Comparison of ENCODE assay signal across 8 mouse cellular contexts in genomic region chr5:35673086-35673485, GRCm38 (mm10). TPM values are rescaled to one million over a fixed set of nuclear protein-coding genes. Genes with fewer than 3 reads are reported as not detected.
A peak's percentile ranks its signal among the peaks of the same experiment; 100 is the strongest.
DNase-seq lines count a peak whose midpoint lies in the region; ATAC-seq and TF ChIP-seq lines count a peak whose summit lies in the region.

No protein-coding gene starts in this region.

- no peak for ATAC-seq in midbrain, embryonic 12.5 days (ENCODE audit: low FRiP score, low read depth)
- ATAC-seq in midbrain, embryonic 11.5 days (ENCODE audit: low FRiP score) = no peak
- ATAC-seq in embryonic facial prominence, embryonic 11.5 days (replicated peaks; ENCODE audit: insufficient number of reproducible peaks, low FRiP score, low TSS enrichment, low read depth) = no peak
- ATAC-seq in lung, postnatal 0 days = peak; percentile 83
- ATAC-seq in stomach, embryonic 15.5 days (ENCODE audit: insufficient read depth, low FRiP score, low read depth) = peak; percentile 65
- no peak; the same call in 1 of the 2 replicates for ATAC-seq in neural tube, embryonic 15.5 days (ENCODE audit: low FRiP score)

- peaks cover 13% of the 10 kb centered on the region for H3K27me3 ChIP-seq in midbrain, embryonic 12.5 days
- H3K27me3 ChIP-seq in midbrain, embryonic 11.5 days (ENCODE audit: control insufficient read depth, insufficient read depth, low read length) = peaks cover 5% of the 10 kb centered on the region
- H3K27me3 ChIP-seq in embryonic facial prominence, embryonic 11.5 days (ENCODE audit: control insufficient read depth, insufficient read depth, low read length) = peaks cover 4% of the 10 kb centered on the region
- H3K27me3 ChIP-seq in lung, postnatal 0 days (replicated peaks; ENCODE audit: insufficient read depth, low read length) = 0 out of 2 replicates have a peak, but pooled peaks cover 4% of the 10 kb centered on the region
- H3K27me3 ChIP-seq in stomach, embryonic 15.5 days (replicated peaks) = peaks cover 10% of the 10 kb centered on the region; the same call in 1 of the 2 replicates
- peaks cover 13% of the 10 kb centered on the region for H3K27me3 ChIP-seq in neural tube, embryonic 15.5 days (replicated peaks)

- H3K36me3 ChIP-seq in midbrain, embryonic 12.5 days = no peaks in the 10 kb centered on the region
- H3K36me3 ChIP-seq in midbrain, embryonic 11.5 days (ENCODE audit: control insufficient read depth, insufficient read depth, low read length) = no peaks in the 10 kb centered on the region
- H3K36me3 ChIP-seq in embryonic facial prominence, embryonic 11.5 days (replicated peaks; ENCODE audit: control insufficient read depth, insufficient read depth, low read depth, low read length) = no peaks in the 10 kb centered on the region
- H3K36me3 ChIP-seq in lung, postnatal 0 days (ENCODE audit: insufficient read depth, low read length) = no peaks in the 10 kb centered on the region
- H3K36me3 ChIP-seq in stomach, embryonic 15.5 days = no peaks in the 10 kb centered on the region
- no peaks in the 10 kb centered on the region for H3K36me3 ChIP-seq in neural tube, embryonic 15.5 days

- 0 out of 2 replicates have a peak overlapping the region, but pooled peaks have one; percentile 0 for H3K27ac ChIP-seq in midbrain, embryonic 12.5 days (replicated peaks)
- H3K27ac ChIP-seq in midbrain, embryonic 11.5 days (ENCODE audit: low read depth, low read length) = no peak overlapping the region
- peak overlapping the region; percentile 47; the same call in 1 of the 2 replicates for H3K27ac ChIP-seq in embryonic facial prominence, embryonic 11.5 days (replicated peaks; ENCODE audit: low read depth, low read length)
- peak overlapping the region; percentile 79 for H3K27ac ChIP-seq in lung, postnatal 0 days (ENCODE audit: low read length)
- peak overlapping the region; percentile 79 for H3K27ac ChIP-seq in stomach, embryonic 15.5 days
- H3K27ac ChIP-seq in neural tube, embryonic 15.5 days (replicated peaks) = no peak overlapping the region; the same call in 1 of the 2 replicates

- 73% methylated on average over 7 of the region's 7 CpGs for WGBS in midbrain, embryonic 12.5 days
- WGBS in midbrain, embryonic 11.5 days = 74% methylated on average over 7 of the region's 7 CpGs
- 53% methylated on average over 7 of the region's 7 CpGs for WGBS in embryonic facial prominence, embryonic 11.5 days
- 26% methylated on average over 7 of the region's 7 CpGs for WGBS in lung, postnatal 0 days
- 32% methylated on average over 7 of the region's 7 CpGs for WGBS in stomach, embryonic 15.5 days
- WGBS in neural tube, embryonic 15.5 days = 64% methylated on average over 7 of the region's 7 CpGs

- DNase-seq in midbrain, embryonic 11.5 days (ENCODE audit: low spot score, missing footprints) = no peak
- no peak for DNase-seq in embryonic facial prominence, embryonic 11.5 days (ENCODE audit: low spot score)
- DNase-seq in heart, postnatal 10 days = peak; percentile 89 to 90
- peak; percentile 83 to 91 for DNase-seq in kidney, postnatal 4 days
- DNase-seq in lung, postnatal 0 days (ENCODE audit: low spot score) = peak; percentile 97

- no peaks in the 10 kb centered on the region for H3K9me3 ChIP-seq in midbrain, embryonic 12.5 days
- no peaks in the 10 kb centered on the region for H3K9me3 ChIP-seq in midbrain, embryonic 11.5 days (ENCODE audit: control insufficient read depth, low read length)
- no peaks in the 10 kb centered on the region for H3K9me3 ChIP-seq in embryonic facial prominence, embryonic 11.5 days (replicated peaks; ENCODE audit: control insufficient read depth, low read length)
- no peaks in the 10 kb centered on the region for H3K9me3 ChIP-seq in lung, postnatal 0 days (ENCODE audit: low read length)
- H3K9me3 ChIP-seq in stomach, embryonic 15.5 days = no peaks in the 10 kb centered on the region
- H3K9me3 ChIP-seq in neural tube, embryonic 15.5 days (replicated peaks) = no peaks in the 10 kb centered on the region

- intact Hi-C loops in heart, postnatal 10 days (cut with DNase I) = no loop called here

- 0 out of 2 replicates have a peak, but pooled peaks cover 6% of the 10 kb centered on the region for H3K4me1 ChIP-seq in midbrain, embryonic 12.5 days
- no peaks in the 10 kb centered on the region for H3K4me1 ChIP-seq in midbrain, embryonic 11.5 days (ENCODE audit: control insufficient read depth, insufficient read depth, low read length)
- H3K4me1 ChIP-seq in embryonic facial prominence, embryonic 11.5 days (ENCODE audit: control insufficient read depth, insufficient read depth, low read length) = peaks cover 9% of the 10 kb centered on the region
- peaks cover 32% of the 10 kb centered on the region; the same call in 1 of the 2 replicates for H3K4me1 ChIP-seq in lung, postnatal 0 days (ENCODE audit: insufficient read depth, low read depth, low read length)
- H3K4me1 ChIP-seq in stomach, embryonic 15.5 days = peaks cover 53% of the 10 kb centered on the region
- H3K4me1 ChIP-seq in neural tube, embryonic 15.5 days = peaks cover 42% of the 10 kb centered on the region

- no peak overlapping the region for H3K4me3 ChIP-seq in midbrain, embryonic 12.5 days
- H3K4me3 ChIP-seq in midbrain, embryonic 11.5 days (ENCODE audit: low read depth, low read length) = no peak overlapping the region
- H3K4me3 ChIP-seq in embryonic facial prominence, embryonic 11.5 days (ENCODE audit: low read depth, low read length) = no peak overlapping the region
- no peak overlapping the region for H3K4me3 ChIP-seq in lung, postnatal 0 days (ENCODE audit: low read depth, low read length)
- no peak overlapping the region for H3K4me3 ChIP-seq in stomach, embryonic 15.5 days (replicated peaks)
- H3K4me3 ChIP-seq in neural tube, embryonic 15.5 days (replicated peaks) = no peak overlapping the region

- H3K9ac ChIP-seq in midbrain, embryonic 12.5 days (replicated peaks) = no peak overlapping the region
- H3K9ac ChIP-seq in midbrain, embryonic 11.5 days (ENCODE audit: low read length) = no peak overlapping the region
- H3K9ac ChIP-seq in embryonic facial prominence, embryonic 11.5 days (replicated peaks; ENCODE audit: low read length) = no peak overlapping the region; the same call in 1 of the 2 replicates
- no peak overlapping the region for H3K9ac ChIP-seq in lung, postnatal 0 days (replicated peaks; ENCODE audit: low read depth)
- H3K9ac ChIP-seq in stomach, embryonic 15.5 days = no peak overlapping the region
- H3K9ac ChIP-seq in neural tube, embryonic 15.5 days (replicated peaks) = no peak overlapping the region

- no peak for TF ChIP-seq CTCF in lung, postnatal 0 days (IDR thresholded peaks at IDR 0.05)

- peak; percentile 75 for TF ChIP-seq EP300 in lung, postnatal 0 days (IDR thresholded peaks at IDR 0.05)

- no peak overlapping the region for H3K4me2 ChIP-seq in midbrain, embryonic 12.5 days (replicated peaks)
- no peak overlapping the region for H3K4me2 ChIP-seq in midbrain, embryonic 11.5 days
- no peak overlapping the region for H3K4me2 ChIP-seq in embryonic facial prominence, embryonic 11.5 days (ENCODE audit: low read depth, low read length)
- H3K4me2 ChIP-seq in lung, postnatal 0 days (replicated peaks; ENCODE audit: low read depth, low read length) = no peak overlapping the region
- H3K4me2 ChIP-seq in stomach, embryonic 15.5 days = 0 out of 2 replicates have a peak overlapping the region, but pooled peaks have one; percentile 5
- no peak overlapping the region for H3K4me2 ChIP-seq in neural tube, embryonic 15.5 days

RNA-seq across cellular contexts. Expression of gene Htra3, which starts 6.5 kb away (rescaled TPM):
- 7.8 and 8.8 TPM in 2 replicates for polyA plus RNA-seq in midbrain, embryonic 12.5 days (2016; fragmentation: Nextera tagmentation; extraction: Ambion mirVana)
- 6.0 and 7.6 TPM in 2 replicates for polyA plus RNA-seq in midbrain, embryonic 11.5 days (2014; fragmentation: Nextera tagmentation; extraction: Ambion mirVana)
- 3.6 and 4.4 TPM in 2 replicates for polyA plus RNA-seq in embryonic facial prominence, embryonic 11.5 days (2014; fragmentation: Nextera tagmentation; extraction: Ambion mirVana)
- total RNA-seq in heart, postnatal 10 days (2021) = 10 to 100 TPM; 69.0 to 86.6 TPM
- polyA plus RNA-seq in lung, postnatal 0 days (2015; fragmentation: Nextera tagmentation; extraction: Ambion mirVana) = 35.7 and 40.5 TPM in 2 replicates
- polyA plus RNA-seq in stomach, embryonic 15.5 days (2015; fragmentation: Nextera tagmentation; extraction: Ambion mirVana) = 54.7 and 54.9 TPM in 2 replicates
- polyA plus RNA-seq in neural tube, embryonic 15.5 days (2015; fragmentation: Nextera tagmentation; extraction: Ambion mirVana) = 21.3 and 23.9 TPM in 2 replicates

Comparison
In these comparisons a context has a peak if more than half of its experiments do, and no peak if none do; other contexts are left out.
1. H3K27ac ChIP-seq: peak in midbrain, embryonic 12.5 days (single experiment), embryonic facial prominence, embryonic 11.5 days (single experiment), lung, postnatal 0 days (single experiment) and stomach, embryonic 15.5 days (single experiment); none in midbrain, embryonic 11.5 days (single experiment) and neural tube, embryonic 15.5 days (single experiment).
2. ATAC-seq: peak in lung, postnatal 0 days (single experiment) and stomach, embryonic 15.5 days (single experiment); none in midbrain, embryonic 12.5 days (single experiment), midbrain, embryonic 11.5 days (single experiment), embryonic facial prominence, embryonic 11.5 days (single experiment) and neural tube, embryonic 15.5 days (single experiment).
3. DNase-seq: peak in heart, postnatal 10 days (2 of 2), kidney, postnatal 4 days (2 of 2) and lung, postnatal 0 days (single experiment); none in midbrain, embryonic 11.5 days (single experiment) and embryonic facial prominence, embryonic 11.5 days (single experiment).